Mouse (Mus musculus): ENCODE results near the gene Olfr206.
"Not testable (repeated sequence)": the region's sequence is repeated elsewhere in the genome, so short reads cannot be mapped to it uniquely, and the experiment has no call there.

The Olfr206 gene

GRCm38 (mm10) chr16:59349146-59349545 lies at the start of gene Olfr206:
Olfr206 (minus strand) TSS chr16:59349246.
- no peaks in the 10 kb centered on the region for H3K9me3 ChIP-seq (ENCODE audit: low read length)
- H3K36me3 ChIP-seq (ENCODE audit: insufficient read depth, low read length), result no peaks in the 10 kb centered on the region
- no peaks in the 10 kb centered on the region for H3K27me3 ChIP-seq (ENCODE audit: insufficient read depth, low read length)
- TF ChIP-seq NANOG (IDR thresholded peaks at IDR 0.05; ENCODE audit: borderline replicate concordance, low read length), result no peak
- TF ChIP-seq POU5F1 (IDR thresholded peaks at IDR 0.05; ENCODE audit: borderline replicate concordance, low read length), result no peak
- no peak for TF ChIP-seq CTCF (conservative IDR thresholded peaks at IDR 0.05; ENCODE audit: low read length)
- H3K4me3 ChIP-seq (replicated peaks; ENCODE audit: low read length), result no peak within 1 kb of the TSS
- no peaks in the 10 kb centered on the region for H3K4me1 ChIP-seq (replicated peaks; ENCODE audit: low read depth, low read length)

- H3K27me3 ChIP-seq (ENCODE audit: insufficient read depth, low read length), result no peaks in the 10 kb centered on the region
- no peaks in the 10 kb centered on the region for H3K36me3 ChIP-seq (ENCODE audit: insufficient read depth, low read length)
- H3K4me3 ChIP-seq (replicated peaks; ENCODE audit: low read length), result no peak overlapping the region
- no peak for TF ChIP-seq NANOG (IDR thresholded peaks at IDR 0.05; ENCODE audit: borderline replicate concordance, low read length)
- TF ChIP-seq CTCF (conservative IDR thresholded peaks at IDR 0.05; ENCODE audit: low read length), result no peak
- no peak for TF ChIP-seq POU5F1 (IDR thresholded peaks at IDR 0.05; ENCODE audit: borderline replicate concordance, low read length)
- no peaks in the 10 kb centered on the region for H3K9me3 ChIP-seq (ENCODE audit: low read length)
- H3K4me1 ChIP-seq (replicated peaks; ENCODE audit: low read depth, low read length), result no peaks in the 10 kb centered on the region
Measured at GRCm38 (mm10) chr16:59393300-59393699, 44.3 kb upstream of the Olfr206 start.

- H3K4me1 ChIP-seq (replicated peaks; ENCODE audit: low read depth, low read length), result no peaks in the 10 kb centered on the region
- TF ChIP-seq NANOG (IDR thresholded peaks at IDR 0.05; ENCODE audit: borderline replicate concordance, low read length), result no peak
Measured at GRCm38 (mm10) chr16:59363893-59364292, 14.8 kb upstream of the Olfr206 start, which contains the start of gene Olfr209. Olfr209 (minus strand) TSS chr16:59363993.

GRCm38 (mm10) chr16:59331038-59331437 lies 18.0 kb downstream of the Olfr206 start, which contains the start of gene Olfr205:
Olfr205 (minus strand) TSS chr16:59331138.
- no peaks in the 10 kb centered on the region for H3K36me3 ChIP-seq (ENCODE audit: insufficient read depth, low read length)
- no peaks in the 10 kb centered on the region for H3K4me1 ChIP-seq (replicated peaks; ENCODE audit: low read depth, low read length)
- H3K27me3 ChIP-seq (ENCODE audit: insufficient read depth, low read length), result no peaks in the 10 kb centered on the region
- peaks cover 4% of the 10 kb centered on the region for H3K9me3 ChIP-seq (ENCODE audit: low read length)
- no peak within 1 kb of the TSS for H3K4me3 ChIP-seq (replicated peaks; ENCODE audit: low read length)
- TF ChIP-seq POU5F1 (IDR thresholded peaks at IDR 0.05; ENCODE audit: borderline replicate concordance, low read length) (no peak), NANOG (IDR thresholded peaks at IDR 0.05; ENCODE audit: borderline replicate concordance, low read length) (no peak), CTCF (conservative IDR thresholded peaks at IDR 0.05; ENCODE audit: low read length) (no peak)

More at GRCm38 (mm10) chr16:59363893-59364292, 14.8 kb upstream of the Olfr206 start, which contains the start of gene Olfr209:
- H3K4me3 ChIP-seq (replicated peaks; ENCODE audit: low read length), result no peak within 1 kb of the TSS
- no peaks in the 10 kb centered on the region for H3K27me3 ChIP-seq (ENCODE audit: insufficient read depth, low read length)
- H3K9me3 ChIP-seq (ENCODE audit: low read length), result peaks cover 26% of the 10 kb centered on the region
- no peaks in the 10 kb centered on the region for H3K36me3 ChIP-seq (ENCODE audit: insufficient read depth, low read length)

GRCm38 (mm10) chr16:59323262-59323661 lies 25.8 kb downstream of the Olfr206 start:
- not testable (repeated sequence) for H3K36me3 ChIP-seq (ENCODE audit: insufficient read depth, low read length); H3K4me1 ChIP-seq (replicated peaks; ENCODE audit: low read depth, low read length); H3K4me3 ChIP-seq (replicated peaks; ENCODE audit: low read length); H3K27me3 ChIP-seq (ENCODE audit: insufficient read depth, low read length)
- H3K9me3 ChIP-seq (ENCODE audit: low read length), result peaks cover 20% of the 10 kb centered on the region

- TF ChIP-seq CTCF (conservative IDR thresholded peaks at IDR 0.05; ENCODE audit: low read length), result no peak
- no peak for TF ChIP-seq NANOG (IDR thresholded peaks at IDR 0.05; ENCODE audit: borderline replicate concordance, low read length)
- TF ChIP-seq POU5F1 (IDR thresholded peaks at IDR 0.05; ENCODE audit: borderline replicate concordance, low read length), result no peak
- H3K9me3 ChIP-seq (ENCODE audit: low read length), result peaks cover 17% of the 10 kb centered on the region
- no peak within 1 kb of the TSS for H3K4me3 ChIP-seq (replicated peaks; ENCODE audit: low read length)
- H3K4me1 ChIP-seq (replicated peaks; ENCODE audit: low read depth, low read length), result no peaks in the 10 kb centered on the region
- H3K27me3 ChIP-seq (ENCODE audit: insufficient read depth, low read length), result no peaks in the 10 kb centered on the region
- H3K36me3 ChIP-seq (ENCODE audit: insufficient read depth, low read length), result no peaks in the 10 kb centered on the region
Measured at GRCm38 (mm10) chr16:59318148-59318547, 30.9 kb downstream of the Olfr206 start, which contains the start of gene Olfr204. Olfr204 (minus strand) TSS chr16:59318248.

GRCm38 (mm10) chr16:59298581-59298980 lies 50.5 kb downstream of the Olfr206 start, which contains the start of gene Olfr203:
Olfr203 (plus strand) TSS chr16:59298881.
- H3K36me3 ChIP-seq (ENCODE audit: insufficient read depth, low read length), result no peaks in the 10 kb centered on the region
- H3K9me3 ChIP-seq (ENCODE audit: low read length), result no peaks in the 10 kb centered on the region
- no peak for TF ChIP-seq CTCF (conservative IDR thresholded peaks at IDR 0.05; ENCODE audit: low read length)
- TF ChIP-seq NANOG (IDR thresholded peaks at IDR 0.05; ENCODE audit: borderline replicate concordance, low read length), result no peak
- H3K27me3 ChIP-seq (ENCODE audit: insufficient read depth, low read length), result no peaks in the 10 kb centered on the region
- no peak within 1 kb of the TSS for H3K4me3 ChIP-seq (replicated peaks; ENCODE audit: low read length)
- no peaks in the 10 kb centered on the region for H3K4me1 ChIP-seq (replicated peaks; ENCODE audit: low read depth, low read length)
